Mouse (Mus musculus) heart, postnatal 0 days (tissue): Measurements from ENCODE around the gene Alg14.

Experiments
- CTCF ChIP-seq: IDR thresholded peaks from 2 replicates; pipeline ENCODE4 v1.5.1; 2016; ENCODE audit warnings: antibody characterized with exemption, control low read depth, low read depth
- EP300 ChIP-seq: IDR thresholded peaks from 2 replicates; pipeline ENCODE4 v1.6.1; 2016; ENCODE audit warnings: antibody characterized with exemption, low read depth

GRCm38 (mm10) chr3:121250576-121251433, 40.8 kb upstream of the Alg14 start:
- no peak for TF ChIP-seq CTCF
- no peak for TF ChIP-seq EP300
